Mouse (Mus musculus) neural tube, embryonic 15.5 days (tissue): ENCODE results near the gene Shq1. TPM values are rescaled to one million over a fixed set of nuclear protein-coding genes. Genes with fewer than 3 reads are reported as not detected.

Experiments used
- ATAC-seq: fragments of 200-750 bp; cut with Nextera tagmentation; 2 replicates; pipeline ENCODE4 v1.8.0; 2017; ENCODE audit warnings: mild to moderate bottlenecking, moderate TSS enrichment, moderate library complexity; ENCODE audit not compliant: low FRiP score
- H3K27ac ChIP-seq: fragments of 300-500 bp; sonication (generic); replicated peaks from 2 replicates; pipeline ENCODE4 v1.5.1; 2015; ENCODE audit warnings: mild to moderate bottlenecking, inconsistent platforms
- H3K27me3 ChIP-seq: fragments of 300-500 bp; sonication (generic); replicated peaks from 2 replicates; pipeline ENCODE4 v1.6.1; 2015; ENCODE audit warnings: inconsistent platforms
- H3K36me3 ChIP-seq: fragments of 300-500 bp; sonication (generic); 2 replicates; pipeline ENCODE4 v1.6.1; 2015; ENCODE audit warnings: inconsistent platforms
- H3K4me1 ChIP-seq: fragments of 300-500 bp; sonication (generic); 2 replicates; pipeline ENCODE4 v1.6.1; 2015; ENCODE audit warnings: inconsistent platforms
- H3K4me2 ChIP-seq: fragments of 300-500 bp; sonication (generic); 2 replicates; pipeline ENCODE4 v1.6.1; 2015; ENCODE audit warnings: inconsistent platforms, mild to moderate bottlenecking, moderate library complexity
- H3K4me3 ChIP-seq: fragments of 300-500 bp; sonication (generic); replicated peaks from 2 replicates; pipeline ENCODE4 v1.5.1; 2015; ENCODE audit warnings: mild to moderate bottlenecking, inconsistent platforms
- H3K9ac ChIP-seq: fragments of 300-500 bp; sonication (generic); replicated peaks from 2 replicates; pipeline ENCODE4 v1.6.1; 2015; ENCODE audit warnings: mild to moderate bottlenecking, inconsistent platforms
- H3K9me3 ChIP-seq: fragments of 300-500 bp; sonication (generic); replicated peaks from 2 replicates; pipeline ENCODE4 v1.6.1; 2016; ENCODE audit warnings: inconsistent platforms
- WGBS: fragments of 180-500 bp; shearing (Covaris S2); methylation state at CpG from one replicate; pipeline ENCODE4 v1.1.7; 2015; ENCODE audit warnings: mixed read lengths; 5-methylcytosine and 5-hydroxymethylcytosine counted together
- polyA plus RNA-seq: library from polyadenylated mRNA; unstranded; fragments of >200 nt; fragmentation: Nextera tagmentation; extraction: Ambion mirVana; gene quantifications from 2 replicates; pipeline ENCODE4 v1.2.1, GENCODE M21; 2015

Shq1 gene
- polyA plus RNA-seq, 1 experiment from 2014 or later = 8.9 TPM

GRCm38 (mm10) chr6:100562719-100563551 lies 108.0 kb downstream of the Shq1 start:
- H3K27ac ChIP-seq = peak overlapping the region; percentile 81
- under 1% methylated on average over 51 of the region's 51 CpGs for WGBS
- H3K4me3 ChIP-seq = peak overlapping the region; percentile 45
- ATAC-seq = peak; percentile 72
- H3K9ac ChIP-seq = peak overlapping the region; percentile 62
- H3K27me3 ChIP-seq = peaks cover 19% of the 10 kb centered on the region
- H3K36me3 ChIP-seq = no peaks in the 10 kb centered on the region
- H3K4me2 ChIP-seq = peak overlapping the region; percentile 98
- H3K9me3 ChIP-seq = no peaks in the 10 kb centered on the region
- peaks cover 32% of the 10 kb centered on the region for H3K4me1 ChIP-seq

- 26% methylated on average over 8 of the region's 8 CpGs for WGBS
- no peaks in the 10 kb centered on the region; the same call in 1 of the 2 replicates for H3K27me3 ChIP-seq
- ATAC-seq = no peak; the same call in 1 of the 2 replicates
- H3K4me3 ChIP-seq = no peak overlapping the region
- H3K9me3 ChIP-seq = no peaks in the 10 kb centered on the region
- no peak overlapping the region for H3K4me2 ChIP-seq
- H3K36me3 ChIP-seq = no peaks in the 10 kb centered on the region
- H3K4me1 ChIP-seq = peaks cover 16% of the 10 kb centered on the region
- no peak overlapping the region for H3K9ac ChIP-seq
- H3K27ac ChIP-seq = no peak overlapping the region
Observed at GRCm38 (mm10) chr6:100558057-100558456, 112.9 kb downstream of the Shq1 start.

DNA sequence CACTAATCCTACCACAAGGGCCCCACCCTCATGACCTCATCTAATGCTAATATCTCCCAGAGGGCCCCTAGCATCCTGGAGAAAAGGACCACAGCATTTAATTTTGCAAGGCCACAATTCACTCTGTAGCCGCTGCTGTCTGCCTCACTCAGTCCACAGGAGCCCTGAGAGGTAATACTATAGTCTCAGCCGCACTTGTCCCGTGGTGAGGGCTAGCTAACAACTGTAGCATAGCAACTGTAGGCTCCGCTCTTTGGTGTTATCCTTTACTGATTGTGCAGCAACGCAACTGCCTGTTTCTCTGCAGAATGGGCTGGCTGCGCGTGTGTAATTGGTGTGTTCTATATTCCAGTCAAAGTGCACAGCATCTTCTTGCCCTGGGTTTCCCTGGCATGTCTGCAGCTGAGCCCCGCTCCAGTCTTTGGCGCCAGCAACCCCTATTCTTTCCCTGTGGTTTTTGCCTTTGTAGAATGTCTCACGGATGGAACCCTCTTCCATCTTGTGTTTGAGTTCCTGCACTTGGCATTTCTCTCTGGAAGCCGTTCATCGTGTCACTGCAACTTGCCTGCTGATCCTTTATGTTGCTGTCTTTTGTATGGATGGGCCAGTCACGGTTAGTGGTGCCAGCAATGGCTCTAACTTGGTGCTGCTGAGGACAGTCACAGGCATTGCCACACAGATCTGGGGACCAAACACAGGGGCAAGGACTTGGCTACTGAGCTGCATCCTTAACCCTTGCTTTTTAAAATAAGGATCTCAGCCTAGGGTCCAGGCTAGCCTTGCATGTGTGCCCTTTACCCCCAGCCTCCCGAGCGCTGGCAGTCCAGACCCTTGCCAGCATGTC lies 128.6 kb downstream of the Shq1 start:
- no peak overlapping the region for H3K27ac ChIP-seq

DNA sequence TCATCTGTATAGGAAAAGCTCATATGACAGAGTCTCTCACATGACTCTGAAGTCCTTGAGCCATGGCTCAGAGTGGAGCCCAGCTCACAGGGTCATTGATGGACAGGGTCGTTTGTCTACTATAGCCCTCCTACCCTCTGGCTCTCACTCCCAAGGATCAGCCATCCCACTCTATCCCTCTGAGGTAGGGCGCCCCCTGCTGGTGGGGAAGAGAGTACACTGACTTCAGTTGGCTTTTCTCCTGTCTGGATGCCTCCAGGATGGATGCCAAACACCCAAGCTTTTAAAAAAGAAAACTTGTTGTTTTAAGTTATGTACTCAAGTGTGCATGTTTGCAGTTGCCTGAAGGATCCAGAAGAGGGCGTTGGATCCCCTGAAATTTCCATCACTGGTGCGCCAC lies 131.3 kb downstream of the Shq1 start:
- Histone ChIP-seq H3K4me2 (no peak overlapping the region), H3K4me3 (no peak overlapping the region), H3K27me3 (peaks cover 10% of the 10 kb centered on the region), H3K4me1 (peaks cover 10% of the 10 kb centered on the region), H3K9ac (no peak overlapping the region), H3K9me3 (no peaks in the 10 kb centered on the region), H3K36me3 (no peaks in the 10 kb centered on the region), H3K27ac (no peak overlapping the region)
- ATAC-seq = no peak
- 49% methylated on average over 4 of the region's 4 CpGs for WGBS

More for the DNA sequence above, 128.6 kb downstream of the Shq1 start:
- Histone ChIP-seq H3K4me2 (no peak overlapping the region), H3K4me3 (no peak overlapping the region), H3K9me3 (no peaks in the 10 kb centered on the region), H3K36me3 (no peaks in the 10 kb centered on the region), H3K9ac (no peak overlapping the region), H3K4me1 (peaks cover 10% of the 10 kb centered on the region), H3K27me3 (peaks cover 10% of the 10 kb centered on the region)
- WGBS = 41% methylated on average over 15 of the region's 15 CpGs
- peak; percentile 42; the same call in 1 of the 2 replicates for ATAC-seq

GRCm38 (mm10) chr6:100538570-100538969 lies 132.4 kb downstream of the Shq1 start:
- H3K27me3 ChIP-seq = peaks cover 10% of the 10 kb centered on the region
- ATAC-seq = no peak
- WGBS = 64% methylated on average over 7 of the region's 7 CpGs
- H3K4me2 ChIP-seq = no peak overlapping the region
- H3K27ac ChIP-seq = no peak overlapping the region
- H3K4me3 ChIP-seq = no peak overlapping the region
- no peak overlapping the region for H3K9ac ChIP-seq
- H3K9me3 ChIP-seq = no peaks in the 10 kb centered on the region
- no peaks in the 10 kb centered on the region for H3K36me3 ChIP-seq
- peaks cover 10% of the 10 kb centered on the region for H3K4me1 ChIP-seq

DNA sequence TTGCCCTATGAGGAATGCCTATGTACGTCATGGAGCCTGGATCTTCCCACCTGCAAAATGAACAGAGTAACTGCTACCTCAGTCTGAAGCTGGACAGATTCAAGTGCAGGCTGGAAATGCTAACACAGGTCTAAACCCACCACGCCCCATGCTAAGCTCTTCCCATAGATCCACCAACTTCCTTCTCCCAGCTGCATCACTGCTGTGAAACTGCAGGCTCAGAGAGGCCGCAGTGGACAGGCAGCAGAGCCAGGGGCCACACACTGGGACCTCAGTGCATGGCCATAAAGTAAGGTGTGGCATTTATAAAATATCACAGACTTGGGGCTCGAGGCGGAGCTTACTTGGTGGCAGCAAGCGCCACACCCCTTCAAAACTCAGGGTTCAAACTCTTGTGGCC lies 133.0 kb downstream of the Shq1 start:
- 84% methylated on average over 6 of the region's 6 CpGs for WGBS
- Histone ChIP-seq H3K4me2 (no peak overlapping the region), H3K4me3 (no peak overlapping the region), H3K27ac (no peak overlapping the region), H3K27me3 (peaks cover 10% of the 10 kb centered on the region), H3K9ac (no peak overlapping the region), H3K4me1 (peaks cover 8% of the 10 kb centered on the region), H3K9me3 (no peaks in the 10 kb centered on the region), H3K36me3 (no peaks in the 10 kb centered on the region)
- ATAC-seq = no peak

GRCm38 (mm10) chr6:100537042-100537441 lies 133.9 kb downstream of the Shq1 start:
- Histone ChIP-seq H3K9me3 (no peaks in the 10 kb centered on the region), H3K27ac (no peak overlapping the region), H3K4me3 (no peak overlapping the region), H3K4me2 (no peak overlapping the region), H3K27me3 (peaks cover 10% of the 10 kb centered on the region), H3K4me1 (peaks cover under 1% of the 10 kb centered on the region; the same call in 1 of the 2 replicates), H3K9ac (no peak overlapping the region), H3K36me3 (no peaks in the 10 kb centered on the region)
- no peak for ATAC-seq
- 64% methylated on average over 5 of the region's 5 CpGs for WGBS

- no peak for ATAC-seq
- Histone ChIP-seq H3K4me1 (no peaks in the 10 kb centered on the region), H3K27ac (no peak overlapping the region), H3K4me3 (no peak overlapping the region), H3K9ac (no peak overlapping the region), H3K27me3 (peaks cover 15% of the 10 kb centered on the region), H3K4me2 (no peak overlapping the region), H3K36me3 (no peaks in the 10 kb centered on the region), H3K9me3 (no peaks in the 10 kb centered on the region)
- 62% methylated on average over 7 of the region's 7 CpGs for WGBS
Observed at GRCm38 (mm10) chr6:100533364-100533763, 137.6 kb downstream of the Shq1 start.

GRCm38 (mm10) chr6:100532326-100532725 lies 138.6 kb downstream of the Shq1 start:
- Histone ChIP-seq H3K9ac (no peak overlapping the region), H3K4me3 (no peak overlapping the region), H3K27me3 (peaks cover 7% of the 10 kb centered on the region), H3K4me2 (no peak overlapping the region), H3K9me3 (no peaks in the 10 kb centered on the region), H3K4me1 (no peaks in the 10 kb centered on the region), H3K27ac (no peak overlapping the region), H3K36me3 (no peaks in the 10 kb centered on the region)
- whole genome bisulfite sequencing = 64% methylated on average over 8 of the region's 8 CpGs
- ATAC-seq = 0 out of 2 replicates have a peak, but pooled peaks have one; percentile 28

- ATAC-seq = no peak
- Histone ChIP-seq H3K27ac (no peak overlapping the region), H3K36me3 (no peaks in the 10 kb centered on the region), H3K9ac (no peak overlapping the region), H3K4me2 (no peak overlapping the region), H3K27me3 (peaks cover 5% of the 10 kb centered on the region), H3K9me3 (no peaks in the 10 kb centered on the region), H3K4me1 (peaks cover 12% of the 10 kb centered on the region), H3K4me3 (no peak overlapping the region)
- 81% methylated on average over 3 of the region's 3 CpGs for WGBS
Observed at GRCm38 (mm10) chr6:100529673-100530072, 141.3 kb downstream of the Shq1 start.

DNA sequence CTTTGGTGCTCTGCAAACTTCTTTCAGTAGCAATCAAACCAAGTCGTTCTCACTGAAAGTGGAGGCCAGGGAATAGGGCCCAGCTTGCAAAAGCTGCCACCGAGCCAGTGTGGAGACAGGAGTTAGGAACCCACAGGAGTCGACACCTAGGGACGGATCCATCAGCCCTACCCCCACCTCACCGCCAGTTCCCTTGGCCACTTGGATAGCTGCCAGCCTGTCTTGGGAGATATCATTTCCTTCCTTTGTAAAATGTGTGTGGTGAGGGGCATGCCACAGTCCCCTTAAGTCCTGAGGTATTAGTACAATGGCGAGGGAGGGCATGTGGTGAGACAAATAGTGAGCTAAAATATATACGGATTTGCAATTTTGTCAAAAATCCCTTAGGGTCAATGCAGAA lies 142.4 kb downstream of the Shq1 start:
- no peak for ATAC-seq
- Histone ChIP-seq H3K27ac (no peak overlapping the region), H3K9me3 (no peaks in the 10 kb centered on the region), H3K4me3 (no peak overlapping the region), H3K4me2 (no peak overlapping the region), H3K36me3 (no peaks in the 10 kb centered on the region), H3K9ac (no peak overlapping the region), H3K27me3 (peaks cover 5% of the 10 kb centered on the region), H3K4me1 (peaks cover 12% of the 10 kb centered on the region)
- WGBS = 68% methylated on average over 7 of the region's 7 CpGs
